Mouse (Mus musculus) cerebellum, adult (tissue): ENCODE measurements around the gene Ssbp3.
A peak's percentile ranks its signal among the peaks of the same experiment; 100 is the strongest.

ENCODE experiments used
- ATAC-seq: cut with Nextera tagmentation; 2 replicates; pipeline ENCODE4 v1.9.2; 2017; ENCODE audit warnings: mild to moderate bottlenecking, moderate library complexity, mixed read lengths; ENCODE audit not compliant: insufficient number of reproducible peaks, low FRiP score, low TSS enrichment

Ssbp3 gene

DNA sequence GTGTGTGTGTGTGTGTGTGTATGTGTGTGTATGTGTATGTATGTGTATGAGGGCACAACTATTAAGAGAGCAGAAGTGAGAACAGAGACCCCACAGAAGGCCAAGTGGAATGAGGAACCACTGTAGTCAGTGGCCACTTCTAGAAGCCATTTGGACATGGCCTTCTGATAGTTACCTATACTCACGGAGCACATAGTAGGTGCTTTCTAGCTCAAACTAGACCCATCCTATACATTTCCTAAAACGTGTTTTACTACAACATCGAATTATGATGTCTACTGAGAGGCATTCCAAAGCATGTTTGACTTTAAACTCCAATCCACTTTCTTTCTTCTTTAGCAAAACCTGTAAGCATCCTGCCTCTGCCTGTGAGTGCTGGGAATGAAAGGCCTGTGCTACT is 4.6 kb upstream of the Ssbp3 start:
- ATAC-seq, result no peak

DNA sequence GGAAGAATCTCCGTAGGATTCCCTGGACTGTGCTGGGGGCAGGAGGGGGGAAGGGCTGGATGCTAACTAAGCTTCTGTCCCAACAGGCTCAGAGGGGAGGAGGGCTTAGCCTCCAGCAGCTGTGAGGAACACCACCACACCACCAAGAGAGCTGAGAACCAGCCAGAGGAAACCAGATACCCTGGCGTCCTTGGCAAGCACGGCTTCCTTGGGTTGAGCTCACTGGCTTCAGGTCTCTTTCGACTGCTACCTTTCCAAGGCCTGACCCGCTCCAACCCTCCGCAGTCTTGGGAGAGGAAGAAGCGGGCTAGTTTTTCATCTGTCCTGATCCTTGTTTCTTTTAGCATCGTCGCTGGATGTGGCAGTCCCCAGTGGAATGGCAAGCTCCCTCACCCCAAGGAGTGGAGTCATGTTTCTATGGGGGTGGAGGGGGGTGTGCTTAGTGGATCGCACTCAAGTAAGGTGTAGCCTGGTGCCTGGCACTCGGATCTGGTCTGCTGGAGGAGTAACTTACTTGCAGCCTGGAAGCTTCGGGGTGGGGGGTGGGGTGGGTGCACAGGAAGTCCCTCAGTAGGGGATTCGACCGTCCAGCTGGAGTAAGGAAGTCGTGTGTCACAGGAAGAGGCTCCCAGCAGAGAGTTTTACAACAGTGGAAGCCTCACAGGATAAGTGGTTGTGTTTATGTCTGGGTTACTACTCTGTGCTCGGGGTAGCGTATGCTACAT is 2.6 kb upstream of the Ssbp3 start:
- no peak for ATAC-seq

DNA sequence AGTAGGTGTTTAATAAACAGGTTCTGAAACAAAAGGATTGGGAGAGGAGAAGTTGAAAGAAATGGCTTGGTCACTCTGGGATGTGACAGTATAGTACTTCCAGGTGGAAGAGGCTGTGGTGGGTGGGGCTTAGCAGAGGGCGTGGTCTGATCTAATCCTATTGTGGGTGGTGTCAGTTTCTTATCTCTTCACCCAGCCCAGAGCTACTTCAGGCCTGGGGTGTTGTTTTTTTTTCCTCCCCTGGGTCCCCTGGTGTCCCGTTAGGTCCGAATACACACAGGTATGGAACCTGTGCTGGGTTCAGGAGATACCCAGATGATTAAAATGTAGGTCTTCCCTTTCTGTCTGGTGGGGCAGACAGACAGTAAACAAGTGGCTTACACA is 2.1 kb upstream of the Ssbp3 start:
- ATAC-seq, result no peak

DNA sequence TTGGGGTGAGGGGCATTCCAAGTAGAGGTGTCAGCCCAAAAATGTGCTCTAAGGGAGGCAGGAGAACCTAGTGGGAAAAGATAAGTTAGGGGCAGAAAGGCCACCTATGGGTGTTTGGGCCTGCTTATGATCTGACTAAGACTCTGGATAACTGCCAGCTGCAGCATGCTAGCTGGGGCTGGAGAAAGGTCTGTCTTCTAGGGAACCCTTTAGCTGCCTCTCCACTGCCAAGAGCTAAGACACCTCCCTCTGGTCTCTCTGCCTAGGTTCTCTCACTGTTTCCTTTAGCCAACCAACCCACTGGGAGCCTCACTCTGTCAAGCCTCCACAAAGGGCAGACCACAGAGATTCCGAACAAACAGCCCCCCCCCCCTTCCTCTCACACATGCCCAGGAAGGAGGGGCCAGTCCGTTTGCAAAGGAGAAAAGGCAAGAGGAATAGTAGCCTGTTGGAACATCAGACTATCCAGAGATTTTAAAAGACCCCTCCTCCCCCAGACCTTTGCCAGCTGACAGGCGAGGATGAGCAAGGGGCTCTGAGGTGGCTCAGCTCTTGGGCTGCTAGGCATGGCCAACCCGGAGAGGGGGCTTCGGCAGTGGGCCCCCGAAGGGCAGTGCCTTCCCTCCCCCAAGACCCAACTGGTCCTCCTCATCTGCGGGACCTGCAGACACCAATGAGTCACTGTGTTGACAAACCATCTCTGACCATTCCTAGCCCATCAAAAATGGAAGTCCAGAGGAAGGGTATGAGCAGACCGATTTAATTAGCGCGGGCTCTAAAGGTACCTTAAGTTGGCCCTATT is 1.4 kb upstream of the Ssbp3 start:
- no peak for ATAC-seq

DNA sequence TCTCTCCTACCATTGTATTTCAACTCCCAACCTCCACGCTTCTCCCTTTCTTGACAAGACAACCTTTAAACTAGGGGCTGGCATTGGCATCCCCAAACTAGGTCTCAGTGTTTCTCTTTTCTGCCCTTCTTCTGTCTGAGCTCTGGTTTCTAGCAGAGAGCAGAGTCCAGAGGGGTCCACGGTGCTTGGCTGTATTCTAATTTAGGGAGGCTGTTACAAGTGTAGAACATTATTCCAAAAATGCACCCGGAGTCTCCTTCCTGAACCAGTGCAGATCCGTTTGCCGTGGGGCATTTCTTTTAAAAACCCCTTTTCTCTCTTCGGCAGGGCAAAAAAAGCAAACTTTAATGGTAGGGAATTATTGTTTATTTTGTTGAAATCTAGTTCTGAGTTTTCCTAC is 704 bp upstream of the Ssbp3 start:
- no peak for ATAC-seq

DNA sequence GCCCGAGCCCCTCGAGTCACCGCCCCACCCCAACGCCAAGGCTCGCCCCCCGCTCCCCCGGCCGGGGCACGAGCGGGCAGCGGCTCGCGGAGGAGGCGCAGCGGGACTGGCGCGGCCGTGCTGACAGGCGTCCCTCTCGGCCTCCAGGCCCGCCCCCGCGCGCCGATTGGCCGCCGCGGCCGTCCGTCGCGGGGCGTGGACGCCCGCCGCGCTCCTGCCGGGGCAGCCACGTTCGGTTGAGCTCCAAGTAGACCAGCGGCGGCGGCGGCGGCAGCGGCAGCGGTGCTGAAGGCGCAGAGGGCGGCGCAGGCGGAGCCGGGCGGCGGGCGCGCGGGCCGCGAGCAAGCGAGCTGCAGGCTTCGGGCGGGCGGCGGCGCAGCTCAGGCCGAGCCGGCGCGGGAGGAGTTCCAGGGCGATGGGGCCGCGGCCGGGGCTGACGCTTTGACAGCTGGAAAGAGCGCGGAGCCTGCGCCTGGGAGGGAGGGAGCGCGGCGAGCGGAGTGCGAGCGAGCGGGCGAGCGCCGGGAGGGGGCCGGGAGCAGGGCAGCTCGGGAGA is 823 bp downstream of the Ssbp3 start:
- peak; percentile 78 for ATAC-seq

DNA sequence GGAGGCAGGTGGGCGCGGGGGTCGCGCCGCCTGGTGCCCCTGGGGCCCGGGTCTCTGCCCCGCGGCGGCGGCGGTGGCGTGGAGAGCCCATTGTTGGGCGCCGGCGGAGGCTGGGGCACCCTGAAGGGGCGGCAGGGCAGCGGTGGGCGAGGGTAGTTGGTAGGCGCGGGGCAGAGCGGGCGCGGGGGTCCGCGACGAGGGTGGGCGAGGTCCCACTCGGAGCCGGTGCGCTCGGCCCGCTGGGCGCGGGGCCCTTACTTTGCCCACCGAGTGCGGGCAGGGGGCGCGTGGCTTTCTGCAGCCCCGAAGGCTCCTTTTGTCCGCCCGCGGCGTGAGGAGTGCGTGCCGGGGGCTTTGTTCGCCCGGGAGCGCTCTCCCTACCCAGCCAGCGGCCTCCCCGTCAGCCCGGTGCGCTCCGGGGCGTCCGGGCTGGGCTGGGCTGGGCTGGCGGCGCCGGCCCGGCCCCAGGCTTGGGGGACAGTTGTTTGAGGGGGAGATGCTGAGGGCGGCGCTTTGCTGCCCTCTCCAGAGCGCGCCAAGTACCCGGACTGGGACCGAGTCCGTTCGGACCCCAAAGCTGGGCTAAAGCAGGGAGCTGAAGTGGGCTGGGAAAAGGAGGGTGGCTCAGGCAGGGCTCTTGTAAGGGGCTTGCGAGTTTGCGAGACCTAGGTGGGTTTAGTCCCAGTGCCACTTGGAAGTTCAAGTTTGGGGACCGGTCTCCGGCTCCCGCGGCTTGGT is 1.6 kb downstream of the Ssbp3 start:
- ATAC-seq, result no peak

DNA sequence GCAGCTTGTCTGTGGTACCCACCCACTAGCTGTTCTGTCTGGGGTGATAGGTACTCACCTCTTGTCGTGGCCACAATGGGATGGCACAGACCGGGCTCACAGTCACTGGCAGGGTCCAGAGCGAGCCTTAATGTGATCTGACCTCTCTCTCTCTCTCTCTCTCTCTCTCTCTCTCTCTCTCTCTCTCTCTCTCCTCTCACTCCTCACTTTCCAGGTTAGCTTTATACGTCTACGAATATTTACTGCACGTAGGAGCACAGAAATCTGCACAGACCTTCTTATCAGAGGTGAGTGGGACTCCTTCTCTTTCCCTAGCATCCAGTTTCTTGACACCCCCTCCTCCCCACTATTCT is 2.2 kb downstream of the Ssbp3 start:
- no peak for ATAC-seq

DNA sequence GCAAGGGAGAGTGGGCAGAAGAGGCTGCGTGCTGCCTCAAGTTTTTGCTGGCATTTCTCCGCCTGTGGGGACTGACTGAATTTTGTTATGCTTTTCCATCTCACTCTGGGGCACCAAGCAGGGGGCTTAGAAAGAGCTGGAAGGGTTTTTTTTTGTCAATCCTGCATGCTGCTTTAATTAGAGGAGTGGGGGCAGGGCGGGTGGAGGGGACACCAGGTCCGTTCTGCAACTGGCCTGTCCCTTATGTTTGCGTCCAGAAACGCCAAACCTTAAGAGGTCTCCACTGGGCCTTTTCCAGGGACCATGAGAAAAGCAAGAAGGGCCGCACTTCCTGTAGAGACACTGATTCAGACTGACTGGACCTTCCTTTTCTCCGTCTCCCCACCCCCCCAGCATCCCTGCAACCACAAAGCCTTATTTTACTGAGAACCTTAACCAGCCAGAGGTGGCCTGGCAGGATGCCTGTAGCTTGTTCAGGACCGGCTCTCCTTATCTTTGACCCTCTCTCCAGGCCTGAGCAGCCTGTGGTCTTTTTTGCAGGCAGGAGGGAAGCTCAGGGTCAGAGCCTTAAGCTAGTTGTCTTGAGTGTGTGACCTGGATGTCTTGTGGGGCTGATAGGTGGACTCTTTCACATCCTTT is 3.0 kb downstream of the Ssbp3 start:
- no peak for ATAC-seq

DNA sequence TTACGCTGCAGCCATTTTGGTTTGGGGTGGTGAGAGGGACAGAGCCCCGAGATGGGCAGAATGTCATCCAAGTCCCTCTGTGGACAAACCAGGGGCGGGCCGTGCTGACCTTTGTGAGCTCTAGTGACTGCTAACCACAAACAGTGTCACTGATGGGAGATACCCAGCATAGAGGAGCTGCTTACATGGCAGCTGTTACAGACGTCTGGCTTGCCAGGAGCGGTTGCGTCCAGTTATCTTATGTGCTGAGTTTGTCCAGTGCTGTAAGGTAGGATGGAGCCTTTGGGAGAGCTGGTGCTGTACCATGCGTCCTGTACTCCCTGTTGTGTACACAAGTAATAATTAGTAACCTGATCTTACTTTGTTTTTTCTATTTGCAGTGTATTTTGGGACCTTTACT is 4.8 kb downstream of the Ssbp3 start:
- ATAC-seq, result no peak

DNA sequence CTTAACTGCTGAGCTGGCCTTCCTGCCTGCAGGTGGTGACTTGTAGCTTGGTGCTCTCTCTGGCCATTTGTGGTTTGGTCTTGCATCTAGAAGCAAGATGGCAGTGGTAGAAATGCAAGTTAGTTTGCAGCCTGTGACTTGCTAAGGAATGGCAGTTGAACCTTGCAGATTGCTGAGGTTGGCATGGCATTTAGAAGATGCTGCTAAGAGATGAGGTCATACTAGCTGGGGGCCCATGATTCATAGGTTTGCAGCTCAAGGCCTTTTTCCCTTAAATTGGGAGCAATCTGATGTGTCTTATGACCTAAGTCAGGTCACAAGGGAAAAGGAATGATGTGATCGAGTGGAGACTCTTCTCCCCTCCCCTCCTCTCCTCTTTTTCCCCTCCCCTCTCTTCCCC is 7.8 kb downstream of the Ssbp3 start:
- no peak for ATAC-seq

DNA sequence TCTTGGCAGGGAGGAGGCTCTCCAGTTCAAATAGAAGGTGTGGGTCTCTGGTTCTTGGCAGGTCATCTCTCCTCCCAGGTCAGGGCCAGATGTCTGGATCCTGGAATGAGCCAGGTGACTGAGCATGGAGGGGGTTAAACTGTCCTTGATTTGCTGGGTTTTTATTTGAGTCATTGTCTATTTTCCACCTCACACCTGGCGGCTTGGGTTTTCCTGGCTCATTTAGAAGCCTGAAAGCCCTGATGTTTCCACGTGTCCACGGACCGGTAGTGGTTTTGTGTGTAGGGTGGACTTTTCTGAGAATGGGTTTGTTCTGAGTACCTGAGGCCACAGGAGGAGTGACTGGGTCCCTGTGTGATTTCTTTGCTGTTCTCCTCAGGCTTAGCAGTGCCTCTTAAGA is 9.6 kb downstream of the Ssbp3 start:
- ATAC-seq, result no peak

DNA sequence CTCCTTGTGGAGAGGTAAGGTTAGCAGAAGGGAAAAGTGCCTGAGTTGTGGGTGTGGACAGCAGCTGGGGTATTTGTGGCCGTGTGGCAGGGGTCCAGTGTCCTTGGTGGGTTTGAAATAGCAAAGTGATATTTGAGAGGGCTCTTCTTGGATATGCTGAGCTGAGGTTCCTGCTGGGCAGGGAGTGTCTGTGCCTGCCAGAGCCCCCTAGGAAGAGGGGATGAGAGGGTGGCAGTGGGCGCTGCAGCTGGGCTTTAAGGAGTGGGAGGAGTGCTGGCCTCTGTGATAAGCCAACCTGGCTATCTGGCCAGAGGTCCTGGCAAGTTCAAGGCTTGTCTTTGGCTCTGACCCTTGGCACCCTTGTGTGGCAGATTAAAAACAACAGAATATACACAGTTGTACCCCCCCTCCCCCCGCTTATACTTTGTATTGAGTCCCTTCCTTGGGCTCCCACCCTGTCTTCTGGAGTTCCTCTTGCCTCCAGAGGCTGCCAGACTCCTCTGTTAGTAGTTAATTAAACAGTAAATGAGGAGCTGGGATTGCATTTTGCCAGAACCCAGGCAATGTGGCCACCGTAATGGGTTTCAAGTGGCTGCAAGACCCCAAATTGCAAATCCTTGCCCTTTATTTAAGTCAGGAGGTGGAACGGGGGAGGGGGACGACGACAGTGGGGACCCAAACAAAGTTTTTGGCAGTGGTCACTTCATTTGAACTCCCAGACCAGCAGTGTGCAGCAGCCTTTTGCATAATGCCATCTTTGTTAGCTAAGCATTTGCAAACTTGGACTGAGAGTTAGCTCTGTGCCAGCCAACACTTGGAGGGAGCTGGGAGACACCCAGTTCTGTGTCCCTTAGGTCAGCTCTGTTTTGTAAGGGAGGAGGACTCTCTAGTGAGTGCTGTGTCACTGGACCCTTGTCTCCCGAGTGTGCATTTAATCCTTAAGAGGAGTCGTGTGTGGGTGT is 11.2 kb downstream of the Ssbp3 start:
- no peak for ATAC-seq

DNA sequence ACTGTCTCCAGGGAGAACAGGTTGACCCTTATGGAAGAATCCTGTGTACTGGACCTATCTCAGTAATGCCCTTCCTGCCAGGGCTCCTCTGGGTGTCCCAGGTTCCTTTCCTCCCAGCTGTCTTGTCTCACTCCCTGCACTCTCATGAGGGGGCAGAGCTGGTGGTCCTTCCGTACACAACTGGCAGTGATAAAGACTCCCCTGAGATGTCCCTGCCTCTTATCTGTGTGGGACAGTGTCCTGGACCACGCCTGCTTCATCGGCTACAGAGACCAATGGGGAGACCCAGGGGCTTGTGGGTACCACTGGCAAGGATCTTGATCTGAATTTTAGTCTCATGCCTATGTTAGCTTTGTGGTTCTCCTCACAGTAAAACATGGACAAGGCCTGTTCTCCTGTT is 12.4 kb downstream of the Ssbp3 start:
- ATAC-seq, result no peak

DNA sequence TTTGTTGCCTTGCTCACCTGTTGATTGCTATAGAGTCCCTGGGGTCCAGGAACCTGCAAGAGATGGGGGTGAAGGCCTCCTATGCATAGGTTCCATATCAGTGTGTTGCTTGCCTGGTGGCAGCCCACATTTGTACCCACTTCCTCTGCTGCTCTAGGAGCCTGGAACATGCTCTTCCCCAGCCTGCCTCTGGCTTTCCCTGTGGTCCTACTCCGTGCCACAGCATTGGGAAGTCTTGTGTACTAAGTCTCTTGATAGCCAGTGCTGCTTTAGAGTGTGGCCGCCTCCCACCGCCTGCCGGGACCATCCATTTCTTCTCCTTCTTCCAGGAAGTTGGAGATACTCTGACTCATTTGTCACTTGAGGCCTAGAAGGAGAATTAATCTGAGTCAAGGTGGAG is 13.7 kb downstream of the Ssbp3 start:
- ATAC-seq, result no peak

DNA sequence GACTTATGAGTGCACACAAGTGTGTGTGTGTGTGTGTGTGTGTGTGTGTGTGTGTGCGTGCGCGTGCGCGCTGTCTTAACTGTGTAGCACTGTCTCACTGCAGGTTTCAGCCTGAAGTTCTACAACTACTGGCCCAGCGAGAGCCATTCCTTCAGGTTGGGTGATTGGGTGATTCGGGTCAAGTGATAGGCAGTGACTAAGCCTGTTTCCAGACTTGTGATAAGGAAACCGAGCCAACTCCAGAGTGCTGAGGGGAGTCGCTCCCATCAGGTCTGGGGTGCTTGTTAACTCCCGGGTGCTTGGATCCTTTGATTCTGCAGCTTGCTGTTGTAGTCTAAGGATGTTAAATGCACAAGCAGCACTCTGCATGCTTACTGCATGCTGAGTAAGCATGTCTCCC is 14.4 kb downstream of the Ssbp3 start:
- no peak for ATAC-seq

DNA sequence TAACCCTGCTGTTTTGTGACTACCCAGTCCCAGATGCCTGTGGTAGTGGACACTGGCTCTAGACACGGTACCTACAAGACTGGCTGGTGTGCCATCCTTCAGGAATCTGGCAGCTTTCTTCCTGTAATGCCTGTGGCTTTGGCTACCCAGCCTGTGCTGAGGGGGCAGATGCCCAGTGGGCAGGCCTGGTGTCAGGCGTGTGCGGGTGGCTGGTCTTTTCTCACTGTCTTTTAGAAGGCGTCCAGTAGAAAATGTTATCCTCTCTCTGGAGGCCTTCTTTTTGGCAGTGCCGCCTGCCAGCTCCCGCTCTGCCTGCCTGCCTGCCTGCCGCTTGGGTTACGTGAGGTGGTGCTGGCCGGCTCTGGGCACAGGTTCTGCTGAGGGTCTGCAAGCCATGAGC is 15.9 kb downstream of the Ssbp3 start:
- peak; percentile 28; the same call in 1 of the 2 replicates for ATAC-seq

DNA sequence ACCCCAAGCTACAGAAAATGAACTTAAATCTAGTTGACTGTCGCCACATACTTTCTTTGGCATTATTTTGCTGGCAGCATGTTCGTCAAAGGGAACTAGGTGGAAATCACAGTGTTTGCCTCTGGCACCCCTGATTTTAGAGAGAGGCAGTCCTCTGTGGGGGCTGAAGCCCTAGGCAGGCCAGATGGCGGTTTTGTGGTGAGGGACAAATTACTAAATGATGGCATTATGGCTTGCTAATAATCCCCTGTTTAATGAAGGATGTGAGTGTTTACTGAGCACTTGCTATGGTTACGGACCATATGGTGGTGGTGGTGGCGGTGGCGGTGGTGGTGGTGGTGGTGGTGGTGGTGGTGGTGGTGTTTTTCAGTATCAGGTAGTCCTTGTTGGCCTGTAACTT is 16.5 kb downstream of the Ssbp3 start:
- ATAC-seq, result no peak

DNA sequence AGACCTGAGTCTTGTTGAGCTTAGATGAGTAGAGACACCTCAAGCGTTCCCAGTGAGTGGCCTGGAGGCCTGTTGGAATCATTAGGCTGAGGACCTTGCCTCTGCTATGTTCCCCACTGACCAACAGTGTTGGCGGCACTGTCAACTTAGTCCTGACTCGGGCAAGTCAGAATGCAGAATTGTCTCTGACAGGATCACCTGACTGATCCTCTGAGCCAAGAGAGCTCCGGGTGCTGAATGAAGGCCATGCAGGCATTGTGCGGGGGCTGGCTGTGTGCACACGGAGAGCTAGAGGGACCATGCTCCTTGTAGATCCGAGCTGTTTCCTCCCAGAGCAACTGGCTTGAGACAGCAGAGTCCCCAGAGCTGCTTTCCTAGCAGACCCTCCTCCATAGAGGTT is 18.5 kb downstream of the Ssbp3 start:
- ATAC-seq, result peak; percentile 72; the same call in 1 of the 2 replicates

DNA sequence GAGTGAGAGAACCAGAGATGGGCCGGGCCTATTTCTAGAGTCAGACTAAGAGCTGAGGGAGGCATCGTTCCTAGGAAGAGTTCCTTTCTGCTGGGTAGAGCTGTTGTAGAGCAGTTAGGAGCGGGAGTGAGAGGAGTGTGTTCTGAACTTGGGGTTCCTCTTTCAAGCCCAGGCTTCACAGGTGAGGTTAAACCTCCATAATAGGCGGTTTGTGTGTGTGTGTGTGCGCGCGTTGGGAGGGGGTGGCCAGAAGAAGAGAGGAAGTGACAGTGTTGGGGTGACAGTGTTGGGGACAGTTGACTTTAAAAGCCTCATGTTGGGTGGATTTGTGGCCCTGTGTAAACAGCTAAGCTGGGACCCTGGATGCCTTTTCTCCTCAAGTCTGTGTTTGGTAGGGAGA is 22.1 kb downstream of the Ssbp3 start:
- ATAC-seq, result no peak
